Mouse (Mus musculus): Measurements from ENCODE around the gene Jhy. TPM values are rescaled to one million over a fixed set of nuclear protein-coding genes. Genes with fewer than 3 reads are reported as not detected.

The Jhy gene
- total RNA-seq, 2 experiments from 2014 or later: not detected

DNA sequence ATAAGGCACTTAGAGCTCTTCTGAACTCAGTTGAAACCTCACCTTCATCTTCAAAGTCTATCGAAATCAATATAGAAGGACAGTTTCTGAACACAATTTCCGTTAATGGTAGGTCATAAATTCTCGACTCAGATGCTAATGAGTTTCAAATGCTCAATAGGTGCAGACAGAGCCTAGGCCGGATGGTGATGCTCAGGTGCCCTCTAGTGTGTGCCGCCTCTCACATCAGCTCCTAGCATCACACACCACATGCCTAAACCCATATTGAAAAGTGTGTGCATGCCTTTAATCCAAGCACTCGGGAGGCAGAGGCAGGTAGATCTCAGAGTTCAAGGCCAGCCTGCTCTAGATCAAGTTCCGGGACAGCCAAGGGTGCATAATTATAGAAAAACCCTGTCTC, 26.5 kb downstream of the Jhy start:
- intact Hi-C loops (cut with DNase I): loop anchor here (5.0 kb wide), 1 partner anchor 105 kb away; no protein-coding TSS in a partner anchor
- no peak for DNase-seq (ENCODE audit: low spot score)

DNA sequence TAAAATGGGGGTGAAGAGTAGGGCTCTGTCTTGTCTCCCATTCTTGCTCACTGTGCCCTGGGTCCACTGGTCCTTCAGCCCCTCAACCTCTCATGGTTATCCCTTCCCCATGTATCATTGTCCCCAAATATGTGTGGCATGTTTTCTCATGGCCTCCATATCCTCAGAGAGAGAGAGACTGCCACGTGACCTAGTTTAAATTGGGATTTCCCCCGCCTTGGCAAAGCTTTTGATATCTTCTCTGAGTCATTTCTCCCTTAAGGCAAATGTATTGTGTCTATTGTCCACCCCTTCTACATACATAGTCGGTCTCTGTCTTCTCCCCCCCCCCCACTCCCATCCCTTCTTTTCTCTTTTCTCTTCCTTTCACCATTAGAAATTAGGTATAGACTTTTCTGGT, 30.6 kb downstream of the Jhy start:
- intact Hi-C loops (cut with DNase I): no loop called here
- DNase-seq (ENCODE audit: low spot score): no peak

DNA sequence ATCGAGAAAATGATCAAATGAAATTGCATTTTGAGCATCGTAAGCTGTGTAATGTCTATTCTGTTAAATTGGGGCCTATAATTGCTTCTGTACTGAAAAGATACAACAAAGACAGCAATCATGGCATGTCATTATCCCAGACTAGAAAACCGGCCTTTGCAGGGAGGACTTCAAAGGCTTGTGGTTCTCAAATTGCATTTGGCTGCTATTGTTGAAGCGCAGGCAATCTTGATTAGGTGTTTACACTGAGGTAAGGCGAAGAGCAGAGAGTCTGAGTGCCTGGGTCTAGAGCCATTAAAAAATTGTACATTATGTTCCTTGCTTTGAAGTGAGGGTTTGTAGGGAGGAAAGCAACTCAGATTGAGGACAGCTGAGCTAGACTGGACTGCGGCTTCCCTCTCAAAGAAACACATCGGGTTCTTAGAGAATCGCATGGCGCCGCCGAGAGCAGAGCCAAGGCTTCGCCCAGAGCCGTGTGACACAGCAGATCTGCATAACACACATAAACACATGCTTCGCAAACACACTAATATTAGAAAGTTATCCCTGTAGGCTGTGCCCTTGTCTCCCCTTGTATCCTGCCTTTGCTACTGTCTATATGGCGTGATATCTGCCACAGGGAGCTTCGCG, 36.5 kb downstream of the Jhy start:
- no peak for DNase-seq (ENCODE audit: low spot score)
- intact Hi-C loops (cut with DNase I): no loop called here

DNA sequence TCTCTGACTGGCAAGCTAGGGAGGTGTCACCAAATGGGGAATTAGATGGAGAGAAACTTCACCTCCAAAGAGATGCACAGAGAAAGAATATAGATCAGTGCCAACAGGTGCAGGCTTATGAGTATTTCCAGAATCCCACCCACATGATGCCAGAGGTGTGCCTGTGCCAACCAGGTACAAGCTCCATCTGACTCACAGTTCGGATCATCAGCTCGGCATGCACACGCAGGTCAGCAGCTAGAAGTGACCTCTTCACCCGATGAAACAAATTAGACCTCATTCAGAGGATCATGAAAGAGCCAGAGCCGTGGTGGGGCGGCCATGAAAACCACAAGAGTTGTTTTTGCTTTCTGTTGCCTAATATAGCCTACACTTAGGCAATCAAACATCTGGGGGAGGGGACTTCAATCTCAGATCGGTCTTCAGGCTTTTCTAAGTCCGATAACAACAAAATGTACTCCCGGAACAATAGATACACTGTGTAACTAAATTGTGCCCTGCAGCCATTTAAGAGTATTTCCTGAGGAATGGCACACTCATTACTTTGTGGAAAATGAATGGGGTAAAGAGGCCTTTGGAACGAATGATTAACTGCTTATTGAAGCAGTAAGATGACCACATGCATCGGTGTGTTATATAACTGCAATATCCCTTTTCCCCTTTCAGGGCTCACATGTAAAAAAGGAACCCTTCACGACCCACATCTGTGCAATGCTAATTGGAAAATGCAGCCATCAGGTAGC, 45.9 kb downstream of the Jhy start:
- no peak for DNase-seq (ENCODE audit: low spot score)
- intact Hi-C loops (cut with DNase I): no loop called here

DNA sequence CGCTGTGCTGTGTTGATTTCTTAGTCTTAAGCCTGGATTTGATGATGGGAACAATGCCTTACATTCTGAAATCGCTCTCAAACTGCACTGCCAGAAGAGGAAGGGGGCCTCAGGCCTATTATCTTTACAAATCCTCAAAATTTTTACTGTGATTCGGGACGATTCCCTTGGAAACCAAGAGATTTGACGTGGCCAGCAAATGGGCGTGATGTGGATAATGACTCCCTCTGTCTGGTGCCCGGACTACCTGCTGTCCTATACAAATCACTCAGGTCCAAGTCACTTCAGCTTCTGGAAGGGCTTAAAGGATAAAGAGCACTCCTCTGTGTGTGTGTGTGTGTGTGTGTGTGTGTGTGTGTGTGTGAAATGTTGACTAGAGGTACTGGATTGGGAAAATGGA, 55.0 kb downstream of the Jhy start:
- intact Hi-C loops (cut with DNase I): no loop called here
- DNase-seq (ENCODE audit: low spot score): no peak

DNA sequence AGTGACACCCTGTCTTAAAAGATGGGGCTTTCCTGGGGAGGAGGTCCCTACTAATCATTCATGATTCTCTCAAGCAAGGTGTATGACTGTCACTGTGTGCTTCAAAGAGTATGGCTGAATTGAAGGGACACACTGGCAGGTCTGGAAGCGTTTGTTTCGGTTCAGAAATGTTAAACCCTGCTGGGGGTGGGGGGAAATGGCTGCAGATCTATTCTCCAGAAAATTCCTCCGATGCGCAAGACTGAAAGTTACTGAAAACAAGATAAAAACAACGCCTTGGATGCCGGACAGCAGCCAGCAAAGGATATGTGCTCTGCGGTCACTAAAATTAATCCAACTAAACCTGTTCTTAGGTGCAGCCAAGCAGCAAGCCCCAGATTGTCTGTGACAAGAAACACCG, 55.5 kb downstream of the Jhy start:
- no peak for DNase-seq (ENCODE audit: low spot score)
- intact Hi-C loops (cut with DNase I): no loop called here

DNA sequence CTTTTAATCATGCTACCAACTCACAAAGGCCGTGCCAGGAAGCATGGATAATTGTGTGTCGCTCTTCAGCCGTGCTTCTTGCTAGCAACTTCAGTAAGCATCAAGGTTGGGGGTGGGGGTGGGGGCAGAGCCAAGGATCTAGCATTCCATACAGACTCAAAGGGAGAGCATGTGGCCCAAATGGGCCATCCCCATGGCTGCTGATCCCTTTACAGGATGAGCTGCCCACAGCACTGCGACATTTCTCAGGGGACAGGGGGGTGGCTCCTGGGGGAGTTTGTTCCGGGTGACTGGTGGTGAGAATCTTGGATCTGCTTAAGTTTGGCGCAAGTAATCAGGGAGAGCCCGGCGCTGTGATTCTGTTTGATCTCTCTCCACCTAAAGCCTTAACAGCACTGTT, 56.5 kb downstream of the Jhy start:
- intact Hi-C loops (cut with DNase I): no loop called here
- DNase-seq (ENCODE audit: low spot score): no peak

DNA sequence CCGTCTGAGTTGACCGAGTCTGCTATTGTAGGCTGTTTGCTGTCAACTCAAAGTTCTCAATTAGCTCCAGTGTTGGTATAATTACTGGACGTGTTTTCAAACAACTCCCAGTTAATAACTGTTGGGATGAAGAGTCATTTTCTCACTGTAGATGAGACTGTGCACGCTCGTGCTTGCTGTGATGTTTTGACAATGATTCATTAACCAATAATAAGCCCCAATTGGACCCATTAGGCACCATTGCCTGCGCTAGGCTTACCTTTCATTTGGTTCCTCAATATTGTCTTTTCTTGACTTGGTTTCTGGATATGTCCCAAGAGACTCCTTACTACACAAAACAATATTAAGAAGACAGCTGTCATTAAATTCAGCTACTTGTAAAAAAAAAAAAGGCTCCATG, 71.5 kb downstream of the Jhy start:
- intact Hi-C loops (cut with DNase I): no loop called here
- DNase-seq (ENCODE audit: low spot score): no peak

DNA sequence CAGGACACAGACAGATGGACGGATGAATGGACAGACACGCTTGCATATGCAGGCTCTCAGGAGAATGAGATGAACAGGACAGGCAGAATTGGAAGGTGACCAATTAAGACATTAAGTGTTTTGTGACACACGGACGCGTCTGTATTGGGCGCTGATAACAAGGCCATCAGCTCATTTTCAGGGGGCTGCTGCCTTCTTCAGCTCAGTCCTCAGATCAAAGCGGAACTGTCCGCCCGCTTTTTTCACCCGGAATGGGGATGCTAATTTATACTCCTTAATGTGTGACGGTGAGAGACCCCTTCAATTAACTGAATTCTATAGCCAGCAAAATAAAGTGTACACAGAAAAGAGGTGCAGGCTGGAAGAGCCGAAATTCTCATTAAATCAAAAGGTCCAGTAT, 74.5 kb downstream of the Jhy start:
- intact Hi-C loops (cut with DNase I): no loop called here
- DNase-seq (ENCODE audit: low spot score): no peak

DNA sequence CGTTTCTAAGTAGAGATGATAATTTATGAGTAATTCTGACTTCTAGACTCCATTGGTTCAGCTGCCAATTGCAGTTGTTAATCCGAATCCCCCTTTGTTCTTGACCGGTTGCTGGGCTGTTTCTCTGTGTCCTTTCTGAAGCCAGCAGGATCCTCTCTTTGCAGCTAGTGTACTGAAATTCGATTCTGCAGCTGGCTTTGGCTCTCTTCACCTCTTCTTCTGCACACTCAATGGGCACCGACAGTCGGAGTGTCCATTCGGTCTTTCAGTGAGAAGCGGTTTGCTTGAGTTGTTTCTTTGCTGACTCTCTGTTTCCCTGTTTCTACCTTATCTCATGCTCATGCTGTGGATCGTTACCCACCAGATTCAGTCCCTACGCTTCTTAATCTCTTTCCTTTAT, 78.2 kb downstream of the Jhy start:
- DNase-seq (ENCODE audit: low spot score): no peak
- intact Hi-C loops (cut with DNase I): no loop called here

DNA sequence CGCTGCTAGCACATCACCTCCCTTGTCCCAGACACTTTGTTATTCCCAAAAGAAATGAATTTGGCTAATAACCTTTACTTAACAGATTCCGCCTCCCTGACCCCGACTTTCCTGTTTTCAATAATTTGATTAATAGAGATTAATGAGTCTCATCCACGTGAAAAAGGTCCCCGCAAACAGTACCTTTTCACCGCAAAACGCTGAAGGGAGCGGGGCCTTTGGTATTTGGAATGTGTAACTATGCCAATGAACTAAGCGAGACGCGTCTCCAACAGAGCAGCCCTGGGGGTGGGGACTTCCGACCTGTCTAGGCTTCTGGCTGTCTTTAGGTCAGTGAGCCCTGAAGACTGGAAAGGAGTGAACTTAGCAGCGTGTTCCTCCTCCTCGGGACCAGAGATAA, 84.9 kb downstream of the Jhy start:
- intact Hi-C loops (cut with DNase I): no loop called here
- no peak for DNase-seq (ENCODE audit: low spot score)

DNA sequence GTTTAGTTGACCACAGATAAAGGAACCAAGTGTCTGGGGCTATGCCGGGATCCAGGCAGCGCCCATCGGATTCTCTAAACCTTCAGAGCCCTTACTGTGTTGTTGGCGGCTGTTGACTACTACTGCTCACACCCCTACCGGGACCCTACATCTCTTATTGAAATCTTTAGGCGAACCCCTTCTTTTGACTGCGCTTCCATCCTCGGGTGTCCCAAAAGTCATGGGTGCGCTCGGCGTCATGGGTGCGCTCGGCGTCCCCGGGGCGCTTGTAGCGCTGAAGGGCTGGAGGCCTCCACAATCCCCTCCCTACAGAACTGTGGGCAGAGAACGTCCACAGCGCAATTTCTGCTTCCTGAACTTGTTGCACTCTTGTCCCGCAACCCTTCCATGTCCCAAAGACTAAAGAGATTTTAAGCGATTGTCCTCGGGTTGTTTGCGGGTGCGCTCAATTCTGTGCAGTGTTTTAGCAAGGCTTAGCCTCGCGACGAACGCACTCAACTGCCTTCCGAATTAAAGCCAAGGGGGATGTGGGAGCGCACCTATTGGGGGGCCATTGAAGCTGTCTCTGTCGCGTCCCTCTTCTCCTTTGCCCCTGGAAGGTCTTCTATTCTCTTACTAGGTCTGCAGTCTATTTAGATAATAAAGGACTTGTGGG, 85.5 kb downstream of the Jhy start:
- DNase-seq (ENCODE audit: low spot score): no peak
- intact Hi-C loops (cut with DNase I): no loop called here

DNA sequence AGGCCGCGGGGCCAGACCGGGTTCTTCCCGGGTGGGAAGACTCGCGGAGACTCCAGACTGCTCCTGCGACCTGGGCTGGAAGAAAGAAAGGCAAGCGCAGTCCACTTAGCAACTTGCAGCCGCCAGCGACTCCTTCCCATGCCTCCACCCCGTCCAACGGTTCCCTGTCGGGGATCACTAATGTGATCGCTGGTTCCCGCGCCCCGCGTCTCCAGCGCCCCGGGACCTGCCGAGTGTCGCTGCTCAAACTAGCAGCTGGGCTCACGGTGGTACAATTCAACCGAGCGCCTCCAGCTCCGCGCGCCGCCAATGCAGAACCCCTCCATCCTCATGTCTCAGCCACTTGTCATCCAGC, 86.1 kb downstream of the Jhy start:
- DNase-seq (ENCODE audit: low spot score): no peak
- intact Hi-C loops (cut with DNase I): no loop called here

DNA sequence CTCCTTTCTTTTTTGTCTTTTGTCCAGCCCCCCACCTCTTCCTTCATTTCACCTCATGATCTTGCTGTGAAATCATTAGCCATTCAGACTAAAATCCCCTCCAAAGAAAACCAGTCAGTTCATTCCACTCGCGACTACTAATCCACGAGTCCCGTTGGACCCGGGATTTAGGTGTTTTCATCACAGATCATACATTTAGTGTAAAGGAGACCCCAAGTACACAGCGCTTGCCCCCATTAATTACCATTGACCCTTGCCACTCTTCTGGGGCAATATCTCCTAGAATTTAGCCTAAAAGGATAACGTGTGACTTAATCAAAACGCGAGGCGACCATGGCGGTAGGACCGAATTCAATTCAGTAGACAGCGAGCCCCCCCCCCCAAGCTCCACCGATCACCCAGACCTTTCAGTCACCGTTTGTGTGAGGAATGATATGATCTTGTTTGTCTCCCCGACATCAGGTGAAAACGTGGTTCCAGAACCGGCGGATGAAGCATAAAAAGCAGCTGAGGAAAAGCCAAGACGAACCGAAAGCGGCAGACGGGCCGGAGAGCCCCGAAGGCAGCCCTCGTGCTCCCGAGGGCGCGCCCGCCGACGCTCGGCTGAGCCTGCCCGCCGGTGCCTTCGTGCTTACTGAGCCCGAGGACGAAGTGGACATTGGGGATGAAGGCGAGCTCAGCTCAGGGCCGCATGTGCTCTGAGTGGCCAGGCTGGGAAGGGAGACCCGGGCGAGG, 86.6 kb downstream of the Jhy start:
- intact Hi-C loops (cut with DNase I): no loop called here
- no peak for DNase-seq (ENCODE audit: low spot score)

DNA sequence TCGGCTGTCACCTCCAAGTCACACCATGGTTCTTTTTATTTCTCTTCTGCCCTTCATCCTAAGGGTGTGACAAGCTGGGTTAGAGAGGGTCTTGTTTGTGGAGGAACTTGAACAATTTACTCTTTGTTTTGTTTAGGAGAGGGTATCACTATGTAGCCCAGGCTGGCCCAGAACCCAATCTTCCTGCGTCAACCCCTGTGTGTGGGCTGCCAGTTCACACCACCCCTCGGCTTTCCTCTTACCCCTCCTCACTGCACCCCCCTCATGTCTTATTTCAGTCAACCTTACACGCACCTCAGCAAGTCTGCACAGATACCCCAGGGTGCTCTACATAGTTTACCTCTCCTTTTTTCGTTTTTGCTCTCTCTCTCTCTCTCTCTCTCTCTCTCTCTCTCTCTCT, 87.2 kb downstream of the Jhy start:
- intact Hi-C loops (cut with DNase I): no loop called here

DNA sequence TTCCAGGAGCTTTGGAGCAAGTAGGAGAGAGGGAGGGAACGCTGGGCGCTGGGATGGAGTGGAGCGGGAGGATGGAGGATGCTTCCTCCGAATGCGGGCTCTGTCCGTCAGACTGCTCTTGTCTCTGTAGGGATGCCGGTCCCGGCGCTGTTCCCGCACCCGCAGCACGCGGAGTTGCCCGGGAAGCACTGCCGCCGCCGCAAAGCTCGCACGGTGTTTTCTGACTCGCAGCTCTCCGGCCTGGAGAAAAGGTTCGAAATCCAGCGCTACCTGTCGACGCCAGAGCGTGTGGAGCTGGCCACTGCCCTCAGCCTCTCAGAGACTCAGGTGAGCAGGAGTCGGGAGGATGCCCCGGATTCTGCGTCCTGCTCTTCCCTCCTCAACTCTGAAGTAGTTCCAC, 87.8 kb downstream of the Jhy start:
- no peak for DNase-seq (ENCODE audit: low spot score)
- intact Hi-C loops (cut with DNase I): no loop called here

More for the DNA sequence above, 87.2 kb downstream of the Jhy start:
- no peak for DNase-seq (ENCODE audit: low spot score)

DNA sequence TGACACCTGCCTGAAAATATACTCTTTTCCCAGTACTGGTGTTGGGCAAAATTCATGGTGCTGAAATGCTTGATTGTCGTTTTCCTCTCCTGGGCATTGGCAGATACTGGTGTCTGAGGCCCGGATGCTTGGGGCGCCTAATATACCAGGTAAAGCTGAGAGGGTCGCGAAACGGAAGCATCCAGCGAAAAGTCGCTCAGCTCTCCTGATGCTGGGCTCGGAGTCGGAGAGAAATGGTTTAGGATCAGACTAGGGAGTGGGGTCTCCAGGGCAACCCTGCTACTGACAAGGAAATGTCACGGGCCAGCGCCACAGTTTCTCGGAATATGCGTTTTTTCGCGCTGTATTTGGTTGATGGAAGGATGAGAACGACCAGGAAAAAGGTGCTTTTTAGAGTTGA, 88.5 kb downstream of the Jhy start:
- no peak for DNase-seq (ENCODE audit: low spot score)
- intact Hi-C loops (cut with DNase I): no loop called here

DNA sequence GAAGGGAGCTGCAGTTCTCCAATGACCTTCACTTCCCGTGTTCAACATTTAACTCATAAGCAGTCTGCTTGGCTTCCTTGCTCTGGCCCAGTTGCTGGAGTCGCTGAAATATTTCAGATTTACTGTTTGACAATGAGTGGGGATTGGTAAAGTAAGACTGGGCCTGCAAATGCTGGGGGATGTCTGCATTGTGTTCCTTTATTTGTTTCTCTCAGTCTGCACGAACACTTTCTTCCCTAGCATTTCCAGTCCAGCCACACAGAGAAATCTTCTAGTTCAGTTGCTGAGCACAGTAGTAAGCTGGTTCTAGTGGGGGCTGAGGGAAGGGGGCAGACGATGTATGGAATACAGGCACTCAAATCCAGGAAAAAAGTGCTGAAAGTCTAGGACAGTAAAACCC, 89.0 kb downstream of the Jhy start:
- intact Hi-C loops (cut with DNase I): no loop called here
- no peak for DNase-seq (ENCODE audit: low spot score)

DNA sequence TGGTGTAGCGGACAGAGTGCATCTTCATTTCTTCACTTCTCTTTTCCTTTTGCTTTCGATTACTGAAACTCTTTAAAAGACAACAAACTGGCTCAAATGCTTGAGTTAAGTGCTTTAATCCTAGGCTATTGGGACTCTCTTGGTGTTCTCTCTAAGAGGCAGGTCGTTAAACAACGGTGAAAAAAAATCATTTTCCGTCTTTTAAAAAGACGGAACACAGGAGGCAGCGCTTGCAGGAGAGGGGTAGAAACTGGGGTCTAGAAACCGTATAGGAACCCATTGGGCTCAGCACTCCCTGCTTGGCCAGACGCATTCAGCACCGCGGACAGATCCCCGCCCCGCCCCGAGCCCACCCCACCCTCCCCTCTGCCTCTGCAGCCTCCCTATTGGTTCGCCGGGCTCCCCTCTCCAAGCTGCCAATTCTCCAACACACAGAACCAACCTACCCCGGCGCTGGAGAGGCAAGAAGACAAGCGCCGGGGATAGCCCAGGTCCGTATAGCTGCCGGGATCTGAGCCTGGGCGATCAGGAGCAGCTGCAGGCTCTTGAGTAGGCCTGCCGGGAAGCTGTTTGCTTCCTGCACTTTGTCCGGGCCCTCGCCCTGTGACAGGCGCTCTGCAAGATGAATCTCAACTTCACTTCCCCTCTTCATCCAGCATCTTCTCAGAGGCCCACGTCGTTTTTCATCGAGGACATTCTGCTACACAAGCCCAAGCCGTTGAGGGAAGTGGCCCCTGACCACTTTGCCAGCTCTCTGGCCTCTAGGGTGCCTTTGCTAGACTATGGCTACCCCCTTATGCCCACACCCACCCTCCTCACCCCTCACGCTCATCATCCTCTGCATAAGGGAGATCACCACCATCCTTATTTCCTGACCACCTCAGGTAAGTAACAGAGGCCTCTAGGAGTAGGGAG, 90.1 kb downstream of the Jhy start, which contains the start of gene Bsx:
TSS of gene Bsx (plus strand) at position 572 of the 915 bp plus-strand sequence.
- intact Hi-C loops (cut with DNase I): no loop called here
- no peak for DNase-seq (ENCODE audit: low spot score)

DNA sequence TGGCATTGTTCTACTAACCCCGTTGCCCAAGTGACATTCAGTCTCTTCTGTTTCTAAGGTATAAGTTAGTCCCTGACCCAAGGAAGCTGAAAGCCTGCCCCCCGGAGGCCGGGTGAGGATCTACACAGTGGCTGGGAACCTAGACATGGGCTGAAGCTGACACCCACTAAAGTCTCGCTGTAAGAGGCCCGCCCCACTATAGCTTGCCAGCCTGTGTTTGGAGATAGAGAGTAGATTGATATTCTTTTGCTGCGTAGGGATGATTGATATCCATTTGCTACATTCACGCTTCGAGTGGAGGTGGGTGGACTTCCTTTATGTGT, 91.8 kb downstream of the Jhy start:
- DNase-seq (ENCODE audit: low spot score): no peak
- intact Hi-C loops (cut with DNase I): no loop called here

Data from heart, postnatal 25 days (tissue).